Mouse (Mus musculus) ES-CJ7 (cell line): ENCODE results near the gene Ssxb6.
"Not testable (repeated sequence)": the region's sequence is repeated elsewhere in the genome, so short reads cannot be mapped to it uniquely, and the experiment has no call there.

Experiments used
- DNase-seq: peaks from one replicate; pipeline ENCODE4 v3.0.0; 2011; ENCODE audit warnings: low read depth, low spot score

Ssxb6 gene

DNA sequence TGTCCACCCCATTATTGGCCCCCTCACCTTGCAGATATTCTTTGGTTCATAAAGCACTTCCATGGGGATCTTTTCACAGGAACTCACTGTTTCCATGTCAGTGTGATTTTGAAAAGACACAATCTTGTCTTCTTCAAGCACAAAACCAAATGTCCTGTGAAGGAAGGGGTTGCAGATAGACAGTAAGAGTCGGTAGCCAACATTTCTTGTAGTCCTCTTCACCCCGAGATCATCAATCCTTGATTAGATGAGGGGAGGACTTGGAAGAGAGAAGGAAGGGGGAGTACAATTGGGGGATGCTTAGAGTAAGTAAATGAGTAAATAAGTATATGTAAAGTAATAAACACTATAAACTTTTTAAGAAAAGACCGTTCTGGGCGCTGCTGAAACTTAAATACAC, at the start of gene Ssxb6:
Gene Ssxb6, minus strand, starts transcription at position 101 of the 400 bp plus-strand sequence.
- DNase-seq: not testable (repeated sequence)

DNA sequence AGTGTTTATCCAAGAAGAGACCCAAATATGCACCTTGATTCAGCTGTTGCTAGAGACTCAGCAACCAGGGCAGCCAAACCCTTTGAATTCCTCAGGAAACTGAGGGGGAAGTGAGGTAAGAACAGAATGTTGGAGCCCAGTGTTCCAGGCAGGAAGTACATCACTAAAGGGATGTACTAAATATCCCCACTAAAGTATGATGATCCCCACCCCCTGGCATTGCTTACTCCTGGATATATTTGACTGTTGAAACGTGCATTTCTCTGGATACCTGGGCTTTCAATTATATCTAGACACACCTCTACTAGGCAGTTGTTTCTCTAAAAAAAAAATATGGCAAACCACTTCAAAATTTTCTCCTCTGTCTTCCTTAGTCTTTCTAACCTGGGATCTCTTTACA, 43.7 kb upstream of the Ssxb6 start, which contains the start of gene Ssxb3:
Gene Ssxb3, minus strand, starts transcription at position 101 of the 400 bp plus-strand sequence.
- not testable (repeated sequence) for DNase-seq

DNA sequence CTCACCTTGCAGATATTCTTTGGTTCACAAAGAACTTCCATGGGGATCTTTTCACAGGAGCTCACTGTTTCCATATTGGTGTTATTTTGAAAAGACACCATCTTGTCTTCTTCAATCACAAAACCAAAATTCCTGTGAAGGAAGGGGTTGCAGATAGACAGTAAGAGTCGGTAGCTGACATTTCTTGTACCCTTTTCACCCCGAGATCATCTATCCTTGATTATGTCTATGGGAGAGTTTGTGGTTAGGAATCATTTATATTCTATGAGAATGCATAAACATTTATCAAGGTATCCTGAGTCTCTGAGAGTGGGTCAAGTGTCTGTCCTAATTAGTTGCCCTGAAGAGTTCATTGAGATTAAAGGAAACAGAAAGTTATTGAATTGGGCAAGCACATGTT, 23.2 kb downstream of the Ssxb6 start, which contains the start of gene Gm14459:
Gene Gm14459, minus strand, starts transcription at position 101 of the 400 bp plus-strand sequence.
- DNase-seq: no peak
